Mouse (Mus musculus) liver, embryonic 12.5 days (tissue): ENCODE results near the gene Trip11. TPM values are rescaled to one million over a fixed set of nuclear protein-coding genes. Genes with fewer than 3 reads are reported as not detected.
"Not testable (repeated sequence)": the region's sequence is repeated elsewhere in the genome, so short reads cannot be mapped to it uniquely, and the experiment has no call there.

ENCODE experiments used
- ATAC-seq: fragments of 200-750 bp; cut with Nextera tagmentation; 2 replicates; pipeline ENCODE4 v1.8.0; 2017; ENCODE audit warnings: moderate number of reproducible peaks, mild to moderate bottlenecking, moderate library complexity
- H3K27ac ChIP-seq: fragments of 300-500 bp; sonication (generic); 2 replicates; pipeline ENCODE4 v1.5.1; 2016; ENCODE audit warnings: mild to moderate bottlenecking
- H3K27me3 ChIP-seq: fragments of 300-500 bp; sonication (generic); replicated peaks from 2 replicates; pipeline ENCODE4 v1.6.1; 2016; ENCODE audit warnings: mild to moderate bottlenecking, moderate library complexity
- H3K36me3 ChIP-seq: fragments of 300-500 bp; sonication (generic); 2 replicates; pipeline ENCODE4 v1.6.1; 2016; ENCODE audit warnings: mild to moderate bottlenecking, moderate library complexity
- H3K4me1 ChIP-seq: fragments of 300-500 bp; sonication (generic); 2 replicates; pipeline ENCODE4 v1.6.1; 2016
- H3K4me2 ChIP-seq: fragments of 300-500 bp; sonication (generic); 2 replicates; pipeline ENCODE4 v1.6.1; 2016; ENCODE audit warnings: mild to moderate bottlenecking, moderate library complexity
- H3K4me3 ChIP-seq: fragments of 300-500 bp; sonication (generic); 2 replicates; pipeline ENCODE4 v1.5.1; 2016; ENCODE audit warnings: mild to moderate bottlenecking, moderate library complexity
- H3K9ac ChIP-seq: fragments of 300-500 bp; sonication (generic); 2 replicates; pipeline ENCODE4 v1.6.1; 2016; ENCODE audit warnings: mild to moderate bottlenecking, moderate library complexity
- H3K9me3 ChIP-seq: fragments of 300-500 bp; sonication (generic); replicated peaks from 2 replicates; pipeline ENCODE4 v1.6.1; 2016; ENCODE audit warnings: mild to moderate bottlenecking, moderate library complexity
- WGBS: fragments of 180-500 bp; shearing (Covaris S2); methylation state at CpG from one replicate; pipeline ENCODE4 v1.1.7; 2016; ENCODE audit not compliant: insufficient replicate concordance; 5-methylcytosine and 5-hydroxymethylcytosine counted together
- polyA plus RNA-seq: library from polyadenylated mRNA; unstranded; fragments of >200 nt; fragmentation: Nextera tagmentation; extraction: Ambion mirVana; gene quantifications from 2 replicates; pipeline ENCODE4 v1.2.1, GENCODE M21; 2016

Gene Trip11
- polyA plus RNA-seq, result 12.0 and 12.8 TPM in 2 replicates

DNA sequence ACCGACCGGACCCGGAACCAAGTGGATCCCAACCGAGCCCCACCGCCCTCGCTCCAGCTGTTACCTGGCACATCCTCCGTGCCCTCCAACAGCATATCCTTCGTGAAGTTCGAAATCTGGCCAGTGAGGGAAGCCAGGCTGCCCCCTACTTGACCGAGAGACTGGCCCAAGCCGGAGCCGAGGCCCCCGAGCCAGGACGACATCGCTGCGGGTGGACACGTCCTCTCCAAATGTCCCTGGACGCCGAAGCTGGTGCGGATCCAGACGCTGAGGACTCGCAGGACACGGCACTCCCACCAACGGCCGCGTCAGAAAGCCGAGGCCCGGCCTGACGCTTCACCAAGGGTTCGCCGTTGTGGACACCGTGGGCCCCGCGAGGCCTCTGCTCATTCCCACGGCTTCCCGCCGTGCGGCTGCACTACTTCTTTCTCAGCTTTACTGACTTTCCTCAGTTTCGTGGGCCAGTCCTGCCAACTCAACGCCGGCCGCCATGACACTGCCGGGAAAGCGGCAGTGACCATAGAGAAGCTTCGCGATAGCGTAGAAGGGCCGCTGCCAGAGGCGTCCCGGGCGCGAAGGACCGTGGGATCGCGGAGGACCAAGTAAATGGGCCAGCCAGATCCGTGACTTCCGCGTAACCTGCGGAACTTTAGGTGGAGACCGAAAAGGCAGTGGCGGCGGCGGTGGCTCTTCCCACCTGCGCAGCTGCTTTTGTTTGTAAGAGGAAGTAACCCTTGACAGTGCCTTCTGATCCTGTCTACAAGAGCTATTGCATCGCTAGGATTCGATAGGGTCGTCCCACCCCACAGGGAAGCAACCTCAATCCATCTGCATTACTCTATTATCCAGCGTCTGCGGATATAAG lies at the start of gene Trip11:
Gene Trip11 (minus strand): TSS at position 642 of the 865 bp plus-strand sequence.
- H3K27ac ChIP-seq, result peak within 1 kb of the TSS; percentile 82
- H3K27me3 ChIP-seq, result no peaks in the 10 kb centered on the region
- under 1% methylated on average over 69 of the region's 69 CpGs for WGBS
- H3K9ac ChIP-seq, result peak within 1 kb of the TSS; percentile 89
- H3K9me3 ChIP-seq, result no peaks in the 10 kb centered on the region
- ATAC-seq, result peak; percentile 96
- peak within 1 kb of the TSS; percentile 80 for H3K4me3 ChIP-seq
- peak within 1 kb of the TSS; percentile 84 for H3K4me2 ChIP-seq
- H3K36me3 ChIP-seq, result peaks cover 20% of the 10 kb centered on the region
- H3K4me1 ChIP-seq, result peaks cover 26% of the 10 kb centered on the region

DNA sequence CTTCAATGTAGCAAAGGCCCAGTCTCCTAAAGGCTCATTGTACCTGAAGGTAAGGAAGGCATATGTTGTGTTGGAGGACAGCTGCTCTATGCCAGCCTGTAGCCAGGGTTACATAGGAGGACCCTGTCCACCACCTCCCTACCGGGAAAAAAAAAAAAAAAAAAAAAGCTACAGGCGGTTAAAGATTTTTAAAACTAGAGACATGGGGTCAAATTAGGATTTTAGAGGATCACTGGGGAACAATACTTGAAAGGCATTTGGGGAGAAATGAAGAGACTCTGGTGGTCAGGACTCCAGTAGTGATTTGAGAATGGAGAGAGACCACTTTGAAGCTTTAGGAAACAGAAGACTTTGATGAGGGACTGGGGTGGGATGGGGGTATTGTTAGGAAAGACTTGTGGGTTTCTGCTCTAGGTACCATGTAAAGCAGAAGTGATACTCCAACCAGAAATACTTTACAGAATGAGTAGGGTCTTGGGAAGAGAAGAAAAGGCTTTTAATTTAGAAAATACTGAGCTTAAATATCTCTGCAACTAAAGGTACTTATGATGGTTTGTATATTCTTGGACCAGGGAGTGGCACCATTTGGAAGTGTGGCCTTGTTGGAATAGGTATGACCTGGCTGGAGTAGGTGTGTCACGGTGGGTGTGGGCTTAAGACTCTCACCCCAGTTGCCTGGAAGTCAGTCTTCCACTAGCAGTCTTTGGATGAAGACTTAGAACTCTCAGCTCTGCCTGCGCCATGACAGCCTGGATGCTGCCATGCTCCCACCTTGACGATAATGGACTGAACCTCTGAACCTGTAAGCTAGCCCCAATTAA lies 46.1 kb upstream of the Trip11 start:
- H3K9me3 ChIP-seq, H3K36me3 ChIP-seq, ATAC-seq, H3K27me3 ChIP-seq: not testable (repeated sequence)
- 79% methylated on average over 5 of the region's 5 CpGs for WGBS
- Histone ChIP-seq H3K4me1 (peaks cover 33% of the 10 kb centered on the region), H3K4me3 (peak overlapping the region; percentile 91; the same call in 1 of the 2 replicates), H3K4me2 (peak overlapping the region; percentile 77), H3K27ac (peak overlapping the region; percentile 25; the same call in 1 of the 2 replicates), H3K9ac (peak overlapping the region; percentile 46)

GRCm38 (mm10) chr12:101958556-101958955 lies 45.5 kb upstream of the Trip11 start:
- 23% methylated on average over 9 of the region's 9 CpGs for WGBS
- ATAC-seq, result no peak
- H3K27ac ChIP-seq, result peak overlapping the region; percentile 25; the same call in 1 of the 2 replicates
- peak overlapping the region; percentile 46 for H3K9ac ChIP-seq
- no peaks in the 10 kb centered on the region for H3K9me3 ChIP-seq
- H3K27me3 ChIP-seq, result no peaks in the 10 kb centered on the region
- peaks cover 33% of the 10 kb centered on the region for H3K4me1 ChIP-seq
- H3K36me3 ChIP-seq, result peaks cover 3% of the 10 kb centered on the region; the same call in 1 of the 2 replicates
- peak overlapping the region; percentile 91 for H3K4me3 ChIP-seq
- peak overlapping the region; percentile 77 for H3K4me2 ChIP-seq

GRCm38 (mm10) chr12:101957942-101958544 lies 45.0 kb upstream of the Trip11 start, which contains the start of gene Atxn3:
TSS of gene Atxn3 (minus strand) at chr12:101958246.
- no peaks in the 10 kb centered on the region for H3K9me3 ChIP-seq
- peak within 1 kb of the TSS; percentile 77 for H3K4me2 ChIP-seq
- H3K4me3 ChIP-seq, result peak within 1 kb of the TSS; percentile 91
- no peaks in the 10 kb centered on the region for H3K27me3 ChIP-seq
- peaks cover 32% of the 10 kb centered on the region for H3K4me1 ChIP-seq
- peak within 1 kb of the TSS; percentile 90 for H3K9ac ChIP-seq
- WGBS, result 0% methylated on average over 51 of the region's 54 CpGs
- H3K27ac ChIP-seq, result peak within 1 kb of the TSS; percentile 81
- H3K36me3 ChIP-seq, result peaks cover 3% of the 10 kb centered on the region; the same call in 1 of the 2 replicates
- ATAC-seq, result peak; percentile 97

- Histone ChIP-seq H3K4me2 (peak overlapping the region; percentile 77), H3K36me3 (peaks cover 3% of the 10 kb centered on the region; the same call in 1 of the 2 replicates), H3K9me3 (no peaks in the 10 kb centered on the region), H3K27me3 (no peaks in the 10 kb centered on the region), H3K4me1 (peaks cover 26% of the 10 kb centered on the region), H3K9ac (peak overlapping the region; percentile 90), H3K4me3 (peak overlapping the region; percentile 91), H3K27ac (peak overlapping the region; percentile 81)
- 7% methylated on average over 26 of the region's 26 CpGs for WGBS
- no peak for ATAC-seq
Observed at GRCm38 (mm10) chr12:101957079-101957941, 44.2 kb upstream of the Trip11 start.

GRCm38 (mm10) chr12:101955821-101956220 lies 42.8 kb upstream of the Trip11 start:
- WGBS, result 91% methylated on average over 8 of the region's 8 CpGs
- H3K4me3 ChIP-seq, result not testable (repeated sequence)

DNA sequence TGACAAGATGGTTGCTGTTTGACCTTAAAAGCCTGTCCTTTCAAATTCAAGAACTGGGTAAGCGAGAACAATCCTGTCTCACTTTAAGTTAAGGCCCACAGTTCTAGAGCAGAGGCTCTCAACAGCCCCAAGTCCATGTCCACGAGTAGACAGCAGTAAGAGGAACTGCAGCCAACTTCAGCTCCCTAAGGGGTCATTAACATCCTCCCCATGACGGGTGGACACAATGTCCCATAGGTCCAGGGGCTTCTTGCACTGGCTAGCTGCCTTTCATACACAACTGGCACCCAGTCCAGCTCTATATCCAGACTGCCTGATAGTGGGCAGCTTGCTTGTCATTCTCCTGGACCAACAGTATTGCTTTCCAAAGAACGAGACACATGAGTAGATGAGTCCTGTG lies 35.7 kb upstream of the Trip11 start:
- H3K4me2 ChIP-seq, result no peak overlapping the region
- no peak overlapping the region for H3K9ac ChIP-seq
- H3K27me3 ChIP-seq, result no peaks in the 10 kb centered on the region
- peaks cover 39% of the 10 kb centered on the region for H3K36me3 ChIP-seq
- no peak for ATAC-seq
- no peak overlapping the region for H3K4me3 ChIP-seq
- no peaks in the 10 kb centered on the region for H3K4me1 ChIP-seq
- H3K27ac ChIP-seq, result no peak overlapping the region
- no peaks in the 10 kb centered on the region for H3K9me3 ChIP-seq
- WGBS, result 72% methylated on average over 4 of the region's 4 CpGs

More at GRCm38 (mm10) chr12:101955821-101956220, 42.8 kb upstream of the Trip11 start:
- H3K4me1 ChIP-seq, result peaks cover 26% of the 10 kb centered on the region
- not testable (repeated sequence) for H3K27ac ChIP-seq, H3K36me3 ChIP-seq, ATAC-seq, H3K9ac ChIP-seq, H3K27me3 ChIP-seq, H3K9me3 ChIP-seq
- peak overlapping the region; percentile 77; the same call in 1 of the 2 replicates for H3K4me2 ChIP-seq

GRCm38 (mm10) chr12:101947986-101948385 lies 34.9 kb upstream of the Trip11 start:
- no peak overlapping the region for H3K9ac ChIP-seq
- no peak for ATAC-seq
- whole genome bisulfite sequencing, result 80% methylated on average over 8 of the region's 8 CpGs

DNA sequence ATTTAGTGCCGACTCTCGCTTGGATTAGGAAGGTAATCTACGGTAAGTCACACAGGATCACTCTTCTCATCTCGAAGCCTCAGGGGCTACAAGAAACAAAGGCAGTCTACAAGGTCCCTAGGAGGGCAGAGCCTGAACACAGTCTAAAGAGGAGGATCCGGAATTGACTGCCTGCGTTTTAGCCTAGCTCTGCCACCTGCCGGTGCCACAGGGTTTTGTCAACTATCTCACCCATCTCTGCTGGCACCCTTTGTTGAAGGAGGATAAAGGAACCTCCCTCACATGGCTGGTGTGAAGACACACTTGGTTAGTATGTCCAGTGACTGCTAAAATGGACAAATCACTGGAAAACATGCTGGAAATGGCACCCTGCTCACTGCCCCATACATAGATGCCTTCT lies 24.5 kb upstream of the Trip11 start:
- no peak for ATAC-seq

More at GRCm38 (mm10) chr12:101947986-101948385, 34.9 kb upstream of the Trip11 start:
- Histone ChIP-seq H3K4me1 (no peaks in the 10 kb centered on the region), H3K36me3 (peaks cover 44% of the 10 kb centered on the region), H3K27me3 (no peaks in the 10 kb centered on the region), H3K4me2 (no peak overlapping the region), H3K27ac (no peak overlapping the region), H3K9me3 (no peaks in the 10 kb centered on the region), H3K4me3 (no peak overlapping the region)

GRCm38 (mm10) chr12:101935223-101935622 lies 22.2 kb upstream of the Trip11 start:
- WGBS, result 75% methylated on average over 3 of the region's 3 CpGs
- no peaks in the 10 kb centered on the region for H3K27me3 ChIP-seq
- no peak overlapping the region for H3K27ac ChIP-seq
- H3K4me2 ChIP-seq, result no peak overlapping the region
- no peak overlapping the region for H3K9ac ChIP-seq
- H3K9me3 ChIP-seq, result no peaks in the 10 kb centered on the region
- ATAC-seq, result no peak
- no peaks in the 10 kb centered on the region for H3K4me1 ChIP-seq
- no peak overlapping the region for H3K4me3 ChIP-seq
- H3K36me3 ChIP-seq, result peaks cover 85% of the 10 kb centered on the region

More for the DNA sequence above, 24.5 kb upstream of the Trip11 start:
- Histone ChIP-seq H3K9me3 (no peaks in the 10 kb centered on the region), H3K27ac (no peak overlapping the region), H3K36me3 (peaks cover 85% of the 10 kb centered on the region), H3K4me3 (no peak overlapping the region), H3K9ac (no peak overlapping the region), H3K27me3 (no peaks in the 10 kb centered on the region), H3K4me1 (no peaks in the 10 kb centered on the region), H3K4me2 (no peak overlapping the region)
- WGBS, result 86% methylated on average over 7 of the region's 7 CpGs

DNA sequence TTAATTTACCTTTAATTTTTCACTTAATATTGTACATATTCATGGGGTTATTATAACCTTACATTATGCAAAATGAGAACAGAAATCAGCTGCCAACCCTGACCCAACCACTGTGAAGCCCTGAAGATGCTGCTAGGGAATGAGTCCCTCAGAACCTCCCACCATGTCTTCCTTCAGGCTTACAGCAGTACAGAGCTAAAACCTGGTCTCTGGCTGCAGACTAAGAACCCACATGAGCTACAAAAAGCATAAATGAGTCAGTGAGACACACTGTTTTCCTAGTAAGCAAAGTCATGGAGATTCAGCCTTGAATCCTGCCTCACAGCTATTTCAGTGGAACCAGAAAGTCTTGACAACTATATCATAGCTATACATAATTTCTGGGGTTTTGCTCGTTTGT lies 15.4 kb upstream of the Trip11 start:
- no peak for ATAC-seq
- Histone ChIP-seq H3K27me3 (no peaks in the 10 kb centered on the region), H3K9me3 (no peaks in the 10 kb centered on the region), H3K9ac (no peak overlapping the region), H3K27ac (no peak overlapping the region), H3K4me1 (no peaks in the 10 kb centered on the region), H3K36me3 (peaks cover 93% of the 10 kb centered on the region), H3K4me3 (no peak overlapping the region), H3K4me2 (no peak overlapping the region)
- WGBS, result 66% methylated on average over 1 of the region's 1 CpGs
